Mouse (Mus musculus): ENCODE measurements around the gene Sms.

The Sms gene

DNA sequence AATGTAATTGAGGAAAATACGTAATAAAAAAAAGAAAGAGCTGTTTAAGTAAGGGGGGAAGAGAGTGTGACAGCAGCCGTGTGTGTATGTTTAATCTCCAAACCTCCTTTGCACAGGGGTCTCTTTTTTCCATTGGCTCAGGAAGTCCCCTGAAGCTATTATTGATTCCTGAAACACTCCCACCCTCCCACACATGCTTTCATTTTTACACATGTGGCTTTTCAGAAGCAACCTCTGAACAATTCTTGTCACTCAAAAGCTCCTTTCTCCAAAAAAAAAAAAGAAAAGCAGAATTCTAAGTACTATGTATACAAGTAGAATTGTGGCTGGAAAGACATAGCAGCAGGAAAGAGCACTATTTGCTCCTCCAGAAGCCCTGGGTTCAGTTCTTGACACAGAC, 24.0 kb downstream of the Sms start:
- in situ Hi-C loops (cut with MboI; ENCODE audit: low pct_unique_long_range_greater_than_20kb in 1 of 2, low sequenced_read_pairs in 2 of 2, unreplicated experiment in 1 of 2): no loop called here

GRCm38 (mm10) chrX:157465949-157466348, 26.1 kb downstream of the Sms start:
- in situ Hi-C loops (cut with MboI; ENCODE audit: low pct_unique_long_range_greater_than_20kb in 1 of 2, low sequenced_read_pairs in 2 of 2, unreplicated experiment in 1 of 2): no loop called here

DNA sequence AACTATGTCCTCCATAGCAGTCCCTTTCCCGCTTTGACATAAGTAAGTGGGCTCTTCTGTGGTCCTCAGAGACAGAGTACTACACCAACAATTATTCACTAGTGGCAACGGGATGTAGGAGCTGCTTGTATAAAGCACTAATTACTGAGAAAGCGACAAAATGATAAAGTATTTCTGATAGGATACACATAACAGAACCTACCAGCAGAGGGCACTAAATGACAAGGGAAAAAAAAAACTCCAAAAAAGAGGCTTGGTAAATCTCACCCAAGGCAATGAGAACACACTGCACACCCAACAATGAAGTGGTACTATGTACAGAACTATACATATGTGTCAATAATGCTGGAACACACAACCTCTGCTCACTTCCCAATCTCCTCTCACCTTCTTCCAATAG, 29.4 kb downstream of the Sms start:
- in situ Hi-C loops (cut with MboI; ENCODE audit: low pct_unique_long_range_greater_than_20kb in 1 of 2, low sequenced_read_pairs in 2 of 2, unreplicated experiment in 1 of 2): no loop called here

DNA sequence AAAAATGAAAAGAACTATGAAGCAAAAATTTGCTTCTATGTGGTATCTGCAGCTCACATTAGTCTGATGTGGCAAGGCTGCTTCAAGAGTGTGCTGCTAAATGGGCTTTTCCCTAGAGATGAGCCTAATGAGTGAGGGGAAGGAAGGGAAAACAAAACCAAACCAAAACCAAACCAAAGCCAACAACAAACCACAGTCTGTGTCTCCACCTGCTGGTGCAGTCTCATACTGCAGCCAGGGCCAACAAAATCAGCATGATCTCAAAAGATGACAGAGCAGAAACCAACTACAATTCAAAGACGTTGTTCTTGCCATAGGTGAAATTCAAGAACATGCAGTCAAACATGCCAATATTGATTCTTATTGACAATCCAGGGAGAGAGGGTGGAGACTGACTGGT, 37.7 kb downstream of the Sms start:
- in situ Hi-C loops (cut with MboI; ENCODE audit: low pct_unique_long_range_greater_than_20kb in 1 of 2, low sequenced_read_pairs in 2 of 2, unreplicated experiment in 1 of 2): loop anchor here in 1 of 2 experiments (10.0 kb wide), 1 partner anchor 80 kb away; no protein-coding TSS in a partner anchor

DNA sequence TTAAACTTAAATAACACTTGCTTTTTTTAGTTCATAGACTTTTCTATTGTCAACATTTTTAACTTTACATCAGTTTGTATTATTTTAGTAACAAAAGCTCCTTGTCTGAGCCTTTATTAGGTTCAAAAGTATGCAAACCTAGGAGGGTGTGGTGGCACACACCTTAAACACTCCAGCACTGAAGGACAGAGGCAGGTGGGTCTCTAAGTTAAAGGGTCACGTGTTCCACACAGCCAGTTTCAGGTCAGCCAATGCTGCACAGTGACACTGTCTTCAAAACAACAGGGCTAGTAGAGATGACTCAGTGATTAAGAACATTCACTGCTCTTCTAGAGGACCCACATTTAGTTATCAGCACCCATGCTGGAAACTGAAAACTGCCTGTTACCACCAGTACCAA, 43.1 kb downstream of the Sms start:
- in situ Hi-C loops (cut with MboI; ENCODE audit: low pct_unique_long_range_greater_than_20kb in 1 of 2, low sequenced_read_pairs in 2 of 2, unreplicated experiment in 1 of 2): no loop called here

GRCm38 (mm10) chrX:157447431-157447830, 44.7 kb downstream of the Sms start:
- in situ Hi-C loops (cut with MboI; ENCODE audit: low pct_unique_long_range_greater_than_20kb in 1 of 2, low sequenced_read_pairs in 2 of 2, unreplicated experiment in 1 of 2): no loop called here

DNA sequence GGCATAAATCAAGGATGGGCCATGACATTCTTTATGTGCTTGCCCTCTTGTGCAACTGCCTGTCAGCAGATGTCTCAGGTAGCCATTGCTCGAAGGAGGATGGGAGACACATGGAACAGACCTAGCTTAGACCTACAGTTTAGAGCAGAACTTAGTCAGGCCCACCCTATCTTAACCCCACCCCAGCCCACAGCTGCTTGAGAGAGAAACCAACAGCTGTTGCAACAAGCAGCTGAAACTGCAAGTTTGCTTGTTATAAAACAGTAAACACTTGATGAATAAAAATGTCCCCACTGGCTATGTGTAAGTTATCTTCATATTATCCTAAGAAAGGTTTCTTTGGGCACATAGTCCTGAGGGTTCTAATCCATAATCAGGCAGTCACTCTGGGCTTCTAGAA, 57.3 kb downstream of the Sms start:
- in situ Hi-C loops (cut with MboI; ENCODE audit: low pct_unique_long_range_greater_than_20kb in 1 of 2, low sequenced_read_pairs in 2 of 2, unreplicated experiment in 1 of 2): no loop called here

- in situ Hi-C loops (cut with MboI; ENCODE audit: low pct_unique_long_range_greater_than_20kb in 1 of 2, low sequenced_read_pairs in 2 of 2, unreplicated experiment in 1 of 2): no loop called here
Observed at GRCm38 (mm10) chrX:157419451-157419850, 72.6 kb downstream of the Sms start.

GRCm38 (mm10) chrX:157415212-157415611, 76.9 kb downstream of the Sms start, which contains the start of gene Phex:
TSS of gene Phex (minus strand) at chrX:157415312.
- in situ Hi-C loops (cut with MboI; ENCODE audit: low pct_unique_long_range_greater_than_20kb in 1 of 2, low sequenced_read_pairs in 2 of 2, unreplicated experiment in 1 of 2): no loop called here

DNA sequence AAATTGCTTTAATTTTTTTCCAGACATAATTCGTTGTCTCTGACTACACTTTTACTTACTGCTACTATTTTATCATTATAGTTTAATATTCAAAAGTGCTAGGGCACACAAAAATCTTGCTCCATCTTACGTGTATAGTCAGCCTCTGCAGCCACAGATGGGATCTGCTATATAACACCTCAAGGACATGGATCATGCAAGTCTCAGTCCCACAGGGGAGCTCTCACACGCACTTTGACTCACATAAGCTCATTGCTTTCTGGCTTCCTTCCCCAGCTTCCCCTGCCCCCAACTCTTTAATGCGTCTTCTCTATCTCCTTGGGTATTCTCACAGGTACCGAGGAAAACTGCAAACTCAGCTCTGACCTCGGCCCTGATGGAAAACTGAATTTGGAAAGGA, 87.2 kb downstream of the Sms start:
- in situ Hi-C loops (cut with MboI; ENCODE audit: low pct_unique_long_range_greater_than_20kb in 1 of 2, low sequenced_read_pairs in 2 of 2, unreplicated experiment in 1 of 2): no loop called here

Measured in mouse embryonic stem cell (cell line).